Mouse (Mus musculus) heart, adult 2 months (tissue): ENCODE measurements around the gene Adam15. TPM values are rescaled to one million over a fixed set of nuclear protein-coding genes. Genes with fewer than 3 reads are reported as not detected.

ENCODE experiments used
- DNase-seq, 2 experiments: peaks; one replicate each; pipeline ENCODE4 v3.0.0; 2021
- H3K27ac ChIP-seq: fragments of 200-600 bp; 2 replicates; pipeline ENCODE4 v1.8.1; 2022
- H3K27me3 ChIP-seq: fragments of 200-500 bp; 2 replicates; pipeline ENCODE4 v1.6.1; 2012; ENCODE audit warnings: mild to moderate bottlenecking, low read length, inconsistent platforms, mixed read lengths; ENCODE audit not compliant: control insufficient read depth, insufficient read depth
- H3K36me3 ChIP-seq: fragments of 200-500 bp; 2 replicates; pipeline ENCODE4 v1.6.1; 2012; ENCODE audit warnings: low read length, inconsistent platforms; ENCODE audit not compliant: control insufficient read depth, insufficient read depth
- H3K4me1 ChIP-seq: fragments of 200-500 bp; 2 replicates; pipeline ENCODE4 v1.6.1; 2011; ENCODE audit warnings: low read length; ENCODE audit not compliant: control insufficient read depth, insufficient read depth
- H3K4me3 ChIP-seq: fragments of 200-600 bp; 2 replicates; pipeline ENCODE4 v1.8.1; 2022
- H3K79me2 ChIP-seq: fragments of 200-500 bp; replicated peaks from 2 replicates; pipeline ENCODE4 v1.6.1; 2012; ENCODE audit warnings: mild to moderate bottlenecking, inconsistent platforms, low read length, moderate library complexity, mixed read lengths; ENCODE audit not compliant: control insufficient read depth, insufficient read depth
- H3K9ac ChIP-seq: fragments of 200-500 bp; 2 replicates; pipeline ENCODE4 v1.6.1; 2012; ENCODE audit warnings: low read depth, mild to moderate bottlenecking, control low read depth, inconsistent platforms, low read length, mixed read lengths
- CTCF ChIP-seq: fragments of 200-600 bp; IDR thresholded peaks from 2 replicates; pipeline ENCODE4 v1.8.1; 2022; ENCODE audit warnings: antibody characterized with exemption, mild to moderate bottlenecking, moderate library complexity
- EP300 ChIP-seq: fragments of 200-500 bp; IDR thresholded peaks from 2 replicates; pipeline ENCODE4 v1.6.1; 2011; ENCODE audit warnings: low read depth, low read length, control low read depth; ENCODE audit not compliant: insufficient read depth
- POLR2A ChIP-seq: fragments of 200-500 bp; IDR thresholded peaks from 2 replicates; pipeline ENCODE4 v1.6.1; 2011; ENCODE audit warnings: mild to moderate bottlenecking, low read depth, low read length, control low read depth; ENCODE audit not compliant: insufficient read depth
- WGBS: fragments of 180-500 bp; shearing (Covaris S2); methylation state at CpG from one replicate; pipeline ENCODE4 v1.1.7; 2018; 5-methylcytosine and 5-hydroxymethylcytosine counted together
- intact Hi-C: fragments of 180-260 bp; cut with DNase I; formaldehyde crosslinking; loops from one replicate; pipeline ENCODE4 v1.15.1; 2025
- polyA plus RNA-seq: library from polyadenylated mRNA; depleted of rRNA; stranded (reverse); fragments of >200 nt; gene quantifications from 2 replicates; pipeline ENCODE4 v1.2.3, GENCODE M21; 2012
- total RNA-seq, 2 experiments: library from RNA; stranded (reverse); gene quantifications; 2 replicates each; pipeline ENCODE4 v1.2.3; 2021

Gene Adam15
- total and polyA plus RNA-seq, 3 experiments = 56.8 to 95.7 (median 59.2) TPM

DNA sequence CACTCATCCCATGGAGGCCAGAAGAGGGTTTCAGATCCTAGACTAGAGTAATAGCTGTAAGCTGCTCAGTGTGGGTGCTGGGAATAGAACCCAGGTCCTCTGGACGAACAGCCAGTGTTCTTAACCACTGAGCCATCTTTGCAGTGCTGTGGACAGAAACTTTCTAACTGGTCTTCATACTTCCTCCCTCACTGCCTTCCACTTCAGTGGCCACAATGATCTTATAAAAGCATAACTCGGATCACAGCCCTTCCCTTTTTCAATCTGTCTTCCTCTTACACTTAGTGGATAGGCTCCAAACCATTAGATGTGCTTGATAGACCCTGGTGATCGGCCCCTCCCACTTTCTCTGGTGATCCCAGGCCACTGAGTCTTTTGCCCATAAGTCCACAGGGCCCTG is 10.4 kb upstream of the Adam15 start:
- TF ChIP-seq CTCF (no peak), EP300 (no peak), POLR2A (no peak)
- no peaks in the 10 kb centered on the region for H3K79me2 ChIP-seq
- H3K4me1 ChIP-seq = no peaks in the 10 kb centered on the region
- H3K27me3 ChIP-seq = no peaks in the 10 kb centered on the region
- no peak overlapping the region for H3K4me3 ChIP-seq
- no peaks in the 10 kb centered on the region for H3K36me3 ChIP-seq
- DNase-seq = no peak
- intact Hi-C loops = no loop called here
- 67% methylated on average over 3 of the region's 3 CpGs for WGBS
- H3K27ac ChIP-seq = no peak overlapping the region
- no peak overlapping the region for H3K9ac ChIP-seq

GRCm38 (mm10) chr3:89359630-89360029 is 9.8 kb upstream of the Adam15 start:
- Histone ChIP-seq H3K9ac (no peak overlapping the region), H3K4me1 (peaks cover 1% of the 10 kb centered on the region; the same call in 1 of the 2 replicates), H3K27ac (no peak overlapping the region), H3K79me2 (no peaks in the 10 kb centered on the region), H3K27me3 (no peaks in the 10 kb centered on the region), H3K36me3 (no peaks in the 10 kb centered on the region), H3K4me3 (no peak overlapping the region)
- intact Hi-C loops = no loop called here
- DNase-seq = no peak
- TF ChIP-seq POLR2A (no peak), CTCF (no peak), EP300 (no peak)
- WGBS = 52% methylated on average over 6 of the region's 6 CpGs

DNA sequence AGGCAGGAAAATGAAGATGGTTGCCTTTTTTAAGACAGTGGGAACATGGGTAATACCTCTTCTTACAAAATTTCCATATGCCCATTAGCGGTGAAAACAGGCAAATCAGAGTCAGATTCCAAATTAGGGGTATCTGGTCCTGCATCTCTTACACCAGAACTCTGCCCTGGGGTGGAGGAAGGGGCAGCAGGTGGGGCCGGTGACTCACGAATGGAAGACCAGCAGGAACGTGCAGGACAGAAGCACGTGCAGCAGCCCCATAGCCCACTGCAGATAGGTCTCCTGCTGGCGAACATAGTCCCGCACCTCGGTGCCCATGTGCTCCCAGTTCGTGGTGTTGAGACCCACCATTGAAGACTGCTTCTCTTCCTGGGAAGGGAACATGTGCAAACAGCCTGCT is 6.2 kb upstream of the Adam15 start:
- Histone ChIP-seq H3K79me2 (no peaks in the 10 kb centered on the region), H3K4me3 (no peak overlapping the region), H3K27ac (no peak overlapping the region), H3K36me3 (no peaks in the 10 kb centered on the region), H3K27me3 (no peaks in the 10 kb centered on the region), H3K9ac (no peak overlapping the region), H3K4me1 (peaks cover 1% of the 10 kb centered on the region; the same call in 1 of the 2 replicates)
- TF ChIP-seq POLR2A = no peak
- no peak for TF ChIP-seq EP300
- no peak for TF ChIP-seq CTCF
- DNase-seq = no peak
- 63% methylated on average over 9 of the region's 9 CpGs for WGBS
- intact Hi-C loops = no loop called here

DNA sequence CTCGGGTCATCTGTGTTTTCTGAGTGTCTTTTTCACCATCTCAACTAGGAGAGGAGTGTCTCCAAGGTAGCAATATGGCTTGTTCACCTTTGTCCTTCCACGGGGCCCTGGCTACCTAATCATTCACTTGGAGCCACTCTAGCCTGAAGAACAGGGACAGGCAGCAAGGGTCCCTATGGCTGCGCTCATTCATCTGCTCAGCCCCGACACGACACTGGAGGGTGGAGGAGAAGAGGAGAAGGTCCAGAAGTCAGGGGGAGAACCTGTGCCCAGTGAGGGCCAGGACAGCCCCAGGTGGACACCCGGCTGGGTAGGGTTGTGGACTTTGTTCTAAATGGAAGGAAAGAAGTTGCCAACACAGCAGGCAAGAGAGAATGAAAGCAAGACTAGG is 5.7 kb upstream of the Adam15 start:
- Histone ChIP-seq H3K79me2 (no peaks in the 10 kb centered on the region), H3K27ac (peak overlapping the region; percentile 51), H3K4me3 (no peak overlapping the region), H3K36me3 (no peaks in the 10 kb centered on the region), H3K4me1 (peaks cover 1% of the 10 kb centered on the region; the same call in 1 of the 2 replicates), H3K9ac (no peak overlapping the region), H3K27me3 (no peaks in the 10 kb centered on the region)
- no peak for DNase-seq
- whole genome bisulfite sequencing = 75% methylated on average over 6 of the region's 6 CpGs
- no peak for TF ChIP-seq CTCF
- TF ChIP-seq EP300 = no peak
- TF ChIP-seq POLR2A = no peak
- intact Hi-C loops = loop anchor here (2.0 kb wide), 1 partner anchor 37 kb away; no protein-coding TSS in a partner anchor

GRCm38 (mm10) chr3:89354816-89355511 is 5.2 kb upstream of the Adam15 start:
- Histone ChIP-seq H3K27me3 (no peaks in the 10 kb centered on the region), H3K4me3 (no peak overlapping the region), H3K27ac (peak overlapping the region; percentile 51), H3K79me2 (no peaks in the 10 kb centered on the region), H3K9ac (no peak overlapping the region), H3K36me3 (no peaks in the 10 kb centered on the region), H3K4me1 (peaks cover 1% of the 10 kb centered on the region; the same call in 1 of the 2 replicates)
- intact Hi-C loops = loop anchor here (1.0 to 2.0 kb wide), 3 partner anchors 15 to 38 kb away; no protein-coding TSS in a partner anchor
- TF ChIP-seq CTCF (no peak; the same call in 1 of the 2 replicates), EP300 (peak; percentile 53; the same call in 1 of the 2 replicates)
- 13% methylated on average over 5 of the region's 5 CpGs for WGBS
- peak; percentile 82 to 89 for DNase-seq

GRCm38 (mm10) chr3:89351271-89351670 is 1.5 kb upstream of the Adam15 start:
- no peak for DNase-seq
- 76% methylated on average over 5 of the region's 5 CpGs for WGBS
- intact Hi-C loops = no loop called here
- Histone ChIP-seq H3K27ac (no peak overlapping the region), H3K9ac (no peak overlapping the region), H3K36me3 (no peaks in the 10 kb centered on the region), H3K4me1 (peaks cover 7% of the 10 kb centered on the region), H3K79me2 (no peaks in the 10 kb centered on the region), H3K4me3 (no peak overlapping the region), H3K27me3 (no peaks in the 10 kb centered on the region)
- TF ChIP-seq EP300 (no peak), POLR2A (no peak), CTCF (no peak)
